Mouse (Mus musculus) intestine, embryonic 14.5 days (tissue): Measurements from ENCODE around the gene Prkch. TPM values are rescaled to one million over a fixed set of nuclear protein-coding genes. Genes with fewer than 3 reads are reported as not detected.

Source experiments
- ATAC-seq: fragments of 200-750 bp; cut with Nextera tagmentation; replicated peaks from 2 replicates; pipeline ENCODE4 v1.8.0; 2017; ENCODE audit warnings: low read depth, moderate number of reproducible peaks, moderate TSS enrichment, moderate library complexity; ENCODE audit not compliant: low FRiP score, low TSS enrichment
- DNase-seq: peaks from one replicate; pipeline ENCODE4 v3.0.0-alpha.2; 2018; ENCODE audit warnings: low spot score
- H3K27ac ChIP-seq: fragments of 300-500 bp; sonication (generic); 2 replicates; pipeline ENCODE4 v1.5.1; 2014; ENCODE audit warnings: low read depth, mild to moderate bottlenecking, control low read depth
- H3K27me3 ChIP-seq: fragments of 300-500 bp; sonication (generic); replicated peaks from 2 replicates; pipeline ENCODE4 v1.6.1; 2014; ENCODE audit warnings: low read length, control low read depth; ENCODE audit not compliant: control insufficient read depth, insufficient read depth
- H3K36me3 ChIP-seq: fragments of 300-500 bp; sonication (generic); 2 replicates; pipeline ENCODE4 v1.6.1; 2014; ENCODE audit warnings: low read length, control low read depth; ENCODE audit not compliant: control insufficient read depth, insufficient read depth
- H3K4me1 ChIP-seq: fragments of 300-500 bp; sonication (generic); replicated peaks from 2 replicates; pipeline ENCODE4 v1.6.1; 2014; ENCODE audit warnings: low read length, control low read depth, mixed read lengths; ENCODE audit not compliant: control insufficient read depth, insufficient read depth
- H3K4me2 ChIP-seq: fragments of 300-500 bp; sonication (generic); 2 replicates; pipeline ENCODE4 v1.6.1; 2014; ENCODE audit warnings: low read length
- H3K4me3 ChIP-seq: fragments of 300-500 bp; sonication (generic); 2 replicates; pipeline ENCODE4 v1.5.1; 2014; ENCODE audit warnings: low read depth, low read length, control low read depth, mixed read lengths
- H3K9ac ChIP-seq: fragments of 300-500 bp; sonication (generic); 2 replicates; pipeline ENCODE4 v1.6.1; 2014; ENCODE audit warnings: mild to moderate bottlenecking, low read length
- H3K9me3 ChIP-seq: fragments of 300-500 bp; sonication (generic); 2 replicates; pipeline ENCODE4 v1.6.1; 2016; ENCODE audit warnings: low read length, control low read depth; ENCODE audit not compliant: control insufficient read depth
- WGBS: fragments of 180-500 bp; shearing (Covaris S2); extraction: QIAGEN DNeasy Blood & Tissue Kit; methylation state at CpG from one replicate; pipeline ENCODE4 v1.1.7; 2014; 5-methylcytosine and 5-hydroxymethylcytosine counted together
- polyA plus RNA-seq: library from polyadenylated mRNA; unstranded; fragments of >200 nt; fragmentation: Nextera tagmentation; extraction: Ambion mirVana; gene quantifications from 2 replicates; pipeline ENCODE4 v1.2.1, GENCODE M21; 2014

Prkch gene
- polyA plus RNA-seq, 1 experiment from 2014 or later: 8.0 TPM

DNA sequence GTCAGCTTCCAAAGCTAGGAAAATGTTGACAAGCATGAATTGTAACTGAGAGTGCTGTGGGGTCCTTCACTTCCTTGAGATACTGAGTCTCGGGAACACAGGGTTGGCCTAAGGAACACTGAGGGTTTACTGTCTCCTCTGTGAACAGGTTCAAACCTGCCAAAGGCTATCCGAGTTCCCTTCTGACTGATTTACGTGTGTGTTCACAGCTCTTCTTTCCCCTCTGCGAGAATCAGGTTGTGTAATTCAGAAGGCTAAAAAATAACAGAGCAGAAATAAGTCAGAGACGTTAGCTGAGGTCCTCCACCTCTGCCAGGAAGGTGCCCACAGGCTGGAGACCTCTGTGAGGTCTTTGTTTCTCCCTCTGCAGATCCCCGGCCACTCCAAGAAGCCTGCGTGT, 148.3 kb downstream of the Prkch start:
- ATAC-seq (no peak), DNase-seq (no peak)
- Histone ChIP-seq H3K9me3 (no peaks in the 10 kb centered on the region), H3K36me3 (no peaks in the 10 kb centered on the region), H3K4me2 (no peak overlapping the region), H3K27me3 (no peaks in the 10 kb centered on the region), H3K27ac (no peak overlapping the region), H3K4me1 (0 out of 2 replicates have a peak, but pooled peaks cover 4% of the 10 kb centered on the region), H3K4me3 (no peak overlapping the region), H3K9ac (no peak overlapping the region)
- WGBS: 62% methylated on average over 7 of the region's 7 CpGs

DNA sequence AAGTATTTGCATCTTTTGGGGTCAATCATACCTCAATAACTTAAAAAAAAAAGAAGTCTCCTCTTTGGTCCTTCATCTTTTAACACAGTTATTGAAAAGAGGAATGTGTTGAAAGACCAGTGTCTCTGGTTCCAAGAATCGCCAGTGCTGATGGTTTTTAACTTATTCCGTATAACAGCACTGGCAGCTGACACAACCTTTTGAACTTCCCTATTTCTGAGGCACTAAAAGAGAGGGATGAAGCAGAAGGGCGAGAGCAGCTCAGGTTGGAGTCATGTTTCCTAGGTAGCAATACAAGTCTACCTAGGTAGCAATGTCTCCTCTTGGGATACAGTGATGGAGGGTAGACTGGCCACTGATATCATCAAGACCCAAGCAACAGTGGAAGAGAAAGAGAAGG, 152.3 kb downstream of the Prkch start:
- H3K9me3 ChIP-seq: no peaks in the 10 kb centered on the region
- WGBS: 89% methylated on average over 3 of the region's 3 CpGs
- H3K27ac ChIP-seq: no peak overlapping the region
- no peaks in the 10 kb centered on the region for H3K4me1 ChIP-seq
- H3K27me3 ChIP-seq: no peaks in the 10 kb centered on the region
- DNase-seq (no peak), ATAC-seq (no peak)
- H3K36me3 ChIP-seq: no peaks in the 10 kb centered on the region
- H3K9ac ChIP-seq: no peak overlapping the region
- H3K4me2 ChIP-seq: no peak overlapping the region
- no peak overlapping the region for H3K4me3 ChIP-seq

DNA sequence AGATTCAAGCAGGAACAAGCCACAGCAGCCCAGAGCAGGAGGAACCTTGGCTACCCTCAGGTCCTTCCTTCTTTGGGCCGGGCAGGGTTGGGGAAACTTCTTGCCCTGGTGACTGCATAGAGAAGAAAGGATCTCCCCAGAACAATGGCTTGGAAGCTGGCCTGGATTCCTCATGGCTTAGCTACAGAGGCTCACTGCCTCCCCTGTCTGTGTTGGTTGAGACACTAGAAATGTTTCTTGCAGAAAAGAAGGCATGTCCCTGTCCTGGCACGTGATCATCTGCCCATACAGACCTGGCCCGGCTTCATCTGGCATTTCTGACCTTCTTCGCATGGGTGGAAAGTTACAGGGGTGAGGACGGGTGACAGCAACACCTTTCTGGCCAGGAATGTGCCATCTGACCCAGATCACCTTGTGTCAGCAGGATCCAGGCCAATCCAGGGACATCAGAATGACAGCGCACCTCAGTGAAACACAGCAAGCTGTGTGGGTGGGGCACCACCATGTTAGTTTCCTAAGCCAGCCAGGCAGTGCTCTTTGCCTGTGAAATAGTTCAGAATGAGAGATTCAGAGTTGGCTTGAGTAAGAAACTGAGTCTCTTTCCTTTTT, 155.1 kb downstream of the Prkch start:
- no peaks in the 10 kb centered on the region for H3K9me3 ChIP-seq
- H3K4me3 ChIP-seq: no peak overlapping the region
- no peak overlapping the region for H3K9ac ChIP-seq
- no peak overlapping the region for H3K27ac ChIP-seq
- no peak for ATAC-seq
- no peaks in the 10 kb centered on the region for H3K27me3 ChIP-seq
- no peaks in the 10 kb centered on the region for H3K36me3 ChIP-seq
- 85% methylated on average over 6 of the region's 6 CpGs for whole genome bisulfite sequencing
- H3K4me1 ChIP-seq: no peaks in the 10 kb centered on the region
- no peak for DNase-seq
- no peak overlapping the region for H3K4me2 ChIP-seq

DNA sequence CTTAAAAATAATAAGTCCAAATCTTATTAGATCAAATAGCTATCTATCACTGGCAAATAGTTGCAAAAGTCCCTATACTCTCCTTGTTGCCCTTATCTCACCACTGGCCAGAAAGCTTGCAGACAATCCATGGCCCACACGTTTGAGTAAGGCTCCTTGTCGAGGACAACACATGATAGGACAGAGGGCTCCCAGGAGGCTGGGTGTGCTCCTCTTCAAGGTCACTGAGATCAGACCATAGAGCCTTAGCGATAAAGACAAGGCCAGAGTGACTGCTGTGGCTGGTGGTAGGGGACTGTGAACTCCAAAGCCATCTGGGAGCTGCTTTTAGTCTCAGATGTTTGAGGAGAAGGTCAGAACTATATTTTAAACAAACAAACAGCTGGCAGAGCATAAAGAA, 158.0 kb downstream of the Prkch start:
- Histone ChIP-seq H3K36me3 (no peaks in the 10 kb centered on the region), H3K9me3 (no peaks in the 10 kb centered on the region), H3K4me1 (no peaks in the 10 kb centered on the region), H3K4me3 (no peak overlapping the region), H3K4me2 (no peak overlapping the region), H3K27me3 (no peaks in the 10 kb centered on the region), H3K9ac (no peak overlapping the region), H3K27ac (no peak overlapping the region)
- 47% methylated on average over 3 of the region's 3 CpGs for WGBS
- ATAC-seq (no peak), DNase-seq (no peak)

DNA sequence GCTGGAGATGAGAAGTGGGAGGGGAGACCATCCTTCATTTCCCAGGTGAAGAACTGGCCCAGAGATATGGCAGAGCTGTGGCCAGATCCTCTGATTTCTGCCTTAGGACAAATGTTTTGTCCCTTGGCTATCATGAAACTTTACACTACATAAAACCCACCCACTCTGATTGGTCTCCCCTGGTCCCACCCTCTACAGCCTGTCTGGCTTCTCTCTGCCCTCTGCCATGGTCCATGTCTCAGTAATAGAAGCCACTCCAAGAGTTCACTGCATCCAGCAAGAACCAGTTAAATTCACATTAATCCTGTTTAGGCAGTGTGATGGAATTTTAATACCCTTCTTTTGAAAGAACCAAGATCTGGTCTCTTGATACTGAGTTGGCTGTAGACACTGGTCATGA, 158.5 kb downstream of the Prkch start:
- H3K9ac ChIP-seq: no peak overlapping the region
- H3K4me3 ChIP-seq: no peak overlapping the region
- no peaks in the 10 kb centered on the region for H3K36me3 ChIP-seq
- DNase-seq: no peak
- no peak overlapping the region for H3K4me2 ChIP-seq
- H3K27ac ChIP-seq: no peak overlapping the region
- ATAC-seq: no peak
- no peaks in the 10 kb centered on the region for H3K4me1 ChIP-seq
- H3K9me3 ChIP-seq: no peaks in the 10 kb centered on the region
- H3K27me3 ChIP-seq: no peaks in the 10 kb centered on the region

DNA sequence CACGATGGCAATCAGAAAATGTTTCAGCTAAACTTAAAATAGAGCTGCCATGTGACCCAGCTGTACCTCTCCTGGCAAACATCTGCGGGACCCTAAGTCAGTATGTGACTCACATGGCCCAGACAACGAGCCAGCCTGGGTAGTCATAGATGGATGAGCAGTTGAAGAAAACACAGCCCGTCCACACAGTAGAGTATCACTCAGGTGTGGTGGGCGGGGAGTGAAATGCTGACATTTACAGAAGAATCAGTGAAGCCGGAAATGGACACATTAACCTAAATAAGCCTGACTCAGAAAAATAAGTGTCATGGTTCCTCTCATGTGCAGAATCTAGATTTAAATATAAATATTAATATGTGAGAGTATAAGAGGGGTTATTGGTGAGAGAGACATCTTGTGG, 161.5 kb downstream of the Prkch start:
- Histone ChIP-seq H3K4me2 (no peak overlapping the region), H3K27me3 (no peaks in the 10 kb centered on the region), H3K4me1 (no peaks in the 10 kb centered on the region), H3K27ac (no peak overlapping the region), H3K9ac (no peak overlapping the region), H3K9me3 (no peaks in the 10 kb centered on the region), H3K36me3 (no peaks in the 10 kb centered on the region), H3K4me3 (no peak overlapping the region)
- DNase-seq: no peak
- 93% methylated on average over 6 of the region's 6 CpGs for WGBS
- no peak for ATAC-seq

DNA sequence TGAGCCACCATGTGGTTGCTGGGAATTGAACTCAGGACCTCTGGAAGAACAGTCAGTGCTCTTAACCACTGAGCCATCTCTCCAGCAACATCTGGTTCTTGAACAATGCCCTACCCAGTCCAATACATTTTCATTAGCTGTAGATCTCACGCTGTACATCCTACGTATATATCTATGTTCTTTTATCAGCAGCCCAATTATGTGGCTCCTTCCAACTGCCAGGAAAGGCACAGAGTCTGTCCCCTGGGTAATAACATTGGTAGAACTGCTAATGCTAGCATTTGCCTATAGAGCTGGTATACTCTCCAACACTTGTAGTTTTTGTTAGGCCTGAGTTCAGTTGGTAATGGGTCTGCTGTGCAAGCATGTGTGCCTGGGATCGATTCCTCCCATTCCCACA, 163.8 kb downstream of the Prkch start:
- no peaks in the 10 kb centered on the region for H3K36me3 ChIP-seq
- H3K27ac ChIP-seq: no peak overlapping the region
- H3K4me1 ChIP-seq: no peaks in the 10 kb centered on the region
- no peak for DNase-seq
- H3K27me3 ChIP-seq: no peaks in the 10 kb centered on the region
- H3K9ac ChIP-seq: no peak overlapping the region
- ATAC-seq: no peak
- no peak overlapping the region for H3K4me3 ChIP-seq
- no peak overlapping the region for H3K4me2 ChIP-seq
- 98% methylated on average over 3 of the region's 3 CpGs for WGBS
- H3K9me3 ChIP-seq: no peaks in the 10 kb centered on the region

DNA sequence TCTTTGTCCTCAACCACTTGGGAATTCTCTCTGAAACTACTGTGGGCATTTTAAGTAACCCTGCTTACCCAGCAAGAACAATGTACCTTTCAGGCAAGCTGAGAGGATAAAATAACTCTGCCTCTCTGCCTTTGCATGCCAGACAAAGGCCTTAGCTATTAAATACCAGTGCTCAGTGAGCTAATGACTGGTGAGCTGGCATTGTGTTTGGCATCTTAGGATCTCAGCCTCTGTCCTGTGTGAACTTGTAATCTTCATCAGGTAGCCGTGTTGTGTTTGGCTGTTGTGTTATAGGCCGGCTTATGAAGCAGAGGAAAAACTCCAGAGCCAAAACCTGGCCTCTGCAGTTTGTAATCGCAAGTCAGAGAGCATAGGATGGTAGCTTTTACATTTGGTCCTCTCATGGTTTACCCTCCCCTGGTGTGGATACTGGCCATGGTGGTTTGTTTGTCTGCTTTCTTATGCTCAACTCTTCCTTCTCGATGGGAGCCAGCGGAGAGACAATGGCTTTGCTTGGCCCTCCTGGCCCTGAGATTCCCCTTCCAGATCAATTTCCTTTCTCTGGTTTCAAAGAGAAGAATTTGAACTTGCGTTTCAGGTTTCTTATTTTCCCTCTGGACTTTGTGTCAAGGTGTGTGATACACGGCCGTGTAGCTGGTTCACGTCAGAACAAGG, 170.0 kb downstream of the Prkch start:
- Histone ChIP-seq H3K27ac (no peak overlapping the region), H3K9me3 (no peaks in the 10 kb centered on the region), H3K36me3 (no peaks in the 10 kb centered on the region), H3K4me2 (no peak overlapping the region), H3K27me3 (no peaks in the 10 kb centered on the region), H3K9ac (no peak overlapping the region), H3K4me3 (no peak overlapping the region), H3K4me1 (no peaks in the 10 kb centered on the region)
- WGBS: 77% methylated on average over 9 of the region's 9 CpGs
- DNase-seq: no peak
- no peak for ATAC-seq

DNA sequence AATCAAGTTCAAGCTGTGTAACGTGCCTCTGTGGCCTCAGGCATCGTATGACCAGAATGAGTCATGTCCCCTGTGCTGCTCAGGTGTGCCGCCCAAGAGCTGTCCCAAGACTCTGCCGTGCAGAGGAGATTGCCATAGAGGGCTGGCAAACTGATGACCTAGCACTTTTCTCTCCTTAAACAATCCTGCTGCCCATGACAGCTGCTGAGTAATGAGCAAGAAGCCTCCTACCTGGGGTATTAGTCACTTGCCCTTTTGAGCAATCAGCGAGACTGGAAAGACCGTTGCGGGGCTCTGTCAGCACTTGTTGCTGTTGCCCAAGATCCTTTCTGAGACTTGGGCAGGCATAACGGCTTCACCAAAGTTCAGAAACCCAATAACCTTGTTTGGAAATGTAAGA, 171.1 kb downstream of the Prkch start:
- no peak overlapping the region for H3K4me2 ChIP-seq
- WGBS: 86% methylated on average over 8 of the region's 8 CpGs
- H3K4me3 ChIP-seq: no peak overlapping the region
- H3K4me1 ChIP-seq: no peaks in the 10 kb centered on the region
- DNase-seq: no peak
- no peak for ATAC-seq
- no peaks in the 10 kb centered on the region for H3K36me3 ChIP-seq
- no peaks in the 10 kb centered on the region for H3K9me3 ChIP-seq
- no peak overlapping the region for H3K9ac ChIP-seq
- H3K27me3 ChIP-seq: no peaks in the 10 kb centered on the region
- H3K27ac ChIP-seq: no peak overlapping the region
